Mouse (Mus musculus): ENCODE measurements around the gene Aspscr1.
"Not testable (repeated sequence)": the region's sequence is repeated elsewhere in the genome, so short reads cannot be mapped to it uniquely, and the experiment has no call there.

Aspscr1 gene

DNA sequence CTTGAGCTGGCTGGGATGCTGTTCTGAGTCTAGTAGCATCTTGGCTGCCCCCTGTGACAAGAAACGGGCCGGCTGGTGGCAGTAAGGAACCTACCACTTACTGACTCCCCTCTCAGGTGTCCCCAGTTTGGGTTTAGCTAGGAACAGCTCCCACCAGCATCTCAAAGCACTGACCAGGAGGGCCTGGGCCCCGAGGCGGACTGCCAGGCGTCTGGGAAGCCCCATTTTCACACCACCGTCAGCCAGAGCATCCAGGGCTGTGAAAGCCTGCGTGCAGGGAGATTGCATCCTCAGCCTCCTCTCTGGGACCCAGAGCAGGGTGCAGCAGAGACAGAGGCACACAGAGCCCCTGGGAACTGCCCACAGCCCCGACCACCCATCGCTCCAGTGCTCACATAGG is 31.5 kb upstream of the Aspscr1 start:
- DNase-seq (ENCODE audit: low read depth in 1 of 2, low spot score in 2 of 2): no peak

GRCm38 (mm10) chr11:120641869-120642268 is 30.9 kb upstream of the Aspscr1 start:
- DNase-seq (ENCODE audit: low read depth in 1 of 2, low spot score in 2 of 2): no peak

DNA sequence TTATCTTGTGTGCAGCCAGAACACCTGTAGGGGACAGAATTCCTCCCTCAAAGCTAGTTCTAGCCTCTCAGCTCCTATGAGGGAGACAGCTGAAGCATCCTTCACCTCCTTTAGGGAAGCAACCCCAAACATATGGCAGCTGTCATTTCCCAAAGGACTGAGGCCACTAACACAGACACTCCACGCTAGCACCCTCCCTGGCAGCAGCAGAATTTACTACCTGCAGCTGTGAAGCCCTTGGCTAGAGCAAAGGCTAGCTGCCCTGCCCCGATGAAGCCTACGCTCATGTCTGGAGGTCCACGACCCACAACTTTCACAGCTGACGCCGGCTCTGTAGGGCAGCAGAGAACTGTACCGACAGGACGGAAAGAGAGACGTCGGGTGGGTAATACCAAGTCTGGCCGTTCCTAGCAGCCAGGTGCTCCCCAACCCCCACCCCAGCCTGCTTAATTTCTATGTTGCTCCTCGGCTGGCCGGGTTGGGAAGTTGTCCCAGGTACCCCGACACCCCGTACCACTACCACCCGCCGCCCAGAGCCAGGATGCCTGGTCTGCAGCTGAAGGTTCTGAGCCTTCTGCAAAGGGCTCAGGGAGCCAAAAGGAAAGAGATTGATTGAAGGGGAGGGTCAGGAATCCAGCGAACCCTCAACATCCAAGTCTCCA is 29.7 kb upstream of the Aspscr1 start:
- DNase-seq (ENCODE audit: low read depth in 1 of 2, low spot score in 2 of 2): no peak

DNA sequence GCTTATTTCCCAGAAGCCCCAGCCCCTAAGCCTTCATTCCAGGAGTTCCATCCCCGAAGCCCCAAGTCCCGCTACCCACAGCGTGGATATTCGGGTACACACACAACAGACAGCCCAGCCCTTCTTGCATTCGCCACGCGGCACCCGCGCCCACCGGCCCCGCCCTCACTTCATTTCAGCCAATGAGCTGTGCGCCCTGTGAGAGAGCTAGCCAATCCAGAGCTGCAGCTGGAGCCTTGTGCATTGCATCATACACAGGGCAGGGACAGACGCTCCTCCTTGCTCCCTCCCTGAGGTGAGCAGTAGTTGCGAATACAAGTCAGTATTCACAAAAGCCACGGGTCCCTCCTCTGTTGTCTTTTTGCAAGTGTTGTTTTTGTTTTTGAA is 29.2 kb upstream of the Aspscr1 start, which contains the start of gene Pycr1:
Pycr1 (minus strand) TSS at position 169 of the 387 bp plus-strand sequence.
- DNase-seq (ENCODE audit: low read depth in 1 of 2, low spot score in 2 of 2): peak; percentile 67 to 78

DNA sequence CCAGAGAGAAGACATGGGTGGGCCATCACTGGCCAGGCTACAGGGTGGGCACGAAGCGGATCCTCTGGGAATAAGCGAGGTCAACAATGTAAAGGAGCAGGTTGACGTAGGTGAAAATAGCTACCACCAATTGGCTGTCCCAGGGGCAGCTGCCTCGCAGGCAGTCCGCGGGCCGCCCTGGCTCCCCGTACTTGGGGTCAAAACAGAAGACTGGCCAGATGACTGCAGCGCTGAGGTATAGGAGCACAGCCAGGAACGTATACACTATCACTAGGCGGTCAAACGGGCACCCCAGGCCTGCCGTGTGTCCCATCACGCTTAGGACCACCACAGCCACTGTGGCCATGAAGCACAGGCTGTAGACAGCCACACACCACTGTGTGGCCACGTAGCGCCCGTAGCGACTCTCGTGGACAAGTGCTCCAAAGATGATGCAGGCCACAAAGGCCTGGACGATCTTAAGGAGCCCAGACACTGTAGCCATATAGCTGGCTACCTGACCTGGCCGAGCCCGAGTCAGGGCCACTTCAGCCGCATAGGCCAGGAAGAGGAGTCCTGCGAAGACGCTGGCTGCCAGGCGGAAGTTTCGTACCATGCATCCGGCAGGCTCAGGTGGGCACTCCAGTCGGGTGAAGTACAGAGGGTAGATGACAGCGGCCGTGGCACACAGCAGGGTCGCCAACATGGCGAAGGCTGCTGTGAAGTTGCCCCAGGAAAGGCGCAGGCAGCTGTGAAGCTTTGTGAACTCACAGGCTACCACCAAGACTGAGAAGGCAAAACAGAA is 25.5 kb upstream of the Aspscr1 start:
- DNase-seq (ENCODE audit: low read depth in 1 of 2, low spot score in 2 of 2): no peak

DNA sequence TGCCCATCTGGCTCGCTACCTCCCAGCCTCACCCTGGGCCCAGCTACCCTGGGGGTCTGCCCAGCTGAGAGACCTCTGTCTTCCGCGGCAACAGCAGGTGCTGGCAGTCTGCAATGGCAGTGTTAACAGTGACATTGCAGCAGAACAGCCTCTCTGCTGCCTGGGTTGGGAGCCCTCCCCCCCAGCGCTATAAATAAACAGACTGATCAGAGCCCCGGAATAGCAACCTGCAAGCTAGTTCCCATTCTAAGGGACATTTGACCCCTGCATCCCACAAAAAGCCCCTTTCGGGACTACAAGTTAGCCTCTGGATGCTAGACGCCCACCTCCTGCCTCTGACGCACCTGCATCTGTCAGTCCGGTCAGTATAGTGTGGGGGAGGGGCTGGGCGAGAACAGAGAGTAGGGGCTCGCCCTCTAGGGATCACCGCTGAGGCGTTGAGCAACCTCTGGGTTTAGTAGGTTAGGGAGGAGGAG is 24.7 kb upstream of the Aspscr1 start, which contains the start of gene Myadml2:
Myadml2 (minus strand) TSS at position 158 of the 476 bp plus-strand sequence.
- DNase-seq (ENCODE audit: low read depth in 1 of 2, low spot score in 2 of 2): no peak

GRCm38 (mm10) chr11:120651872-120652271 is 20.9 kb upstream of the Aspscr1 start:
- no peak for DNase-seq (ENCODE audit: low read depth in 1 of 2, low spot score in 2 of 2)

DNA sequence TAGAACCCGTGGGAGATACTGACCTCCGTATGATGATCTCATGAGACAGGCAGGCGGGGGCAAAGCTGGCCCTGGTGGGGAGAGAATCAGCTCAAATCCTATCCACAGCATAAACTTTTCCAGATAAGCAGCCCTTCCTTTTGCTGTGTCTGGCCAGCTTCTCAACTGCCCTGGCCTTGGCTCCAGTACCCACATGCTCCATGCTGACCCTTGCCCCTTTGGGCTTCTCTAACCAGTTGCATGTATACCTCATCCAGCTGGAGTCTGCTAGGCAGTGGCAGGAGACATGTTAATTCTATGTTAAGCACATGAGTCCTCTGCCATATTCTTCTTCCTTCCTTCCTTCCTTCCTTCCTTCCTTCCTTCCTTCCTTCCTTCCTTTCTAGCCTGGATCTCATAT is 18.0 kb upstream of the Aspscr1 start:
- DNase-seq (ENCODE audit: low read depth in 1 of 2, low spot score in 2 of 2): no peak

DNA sequence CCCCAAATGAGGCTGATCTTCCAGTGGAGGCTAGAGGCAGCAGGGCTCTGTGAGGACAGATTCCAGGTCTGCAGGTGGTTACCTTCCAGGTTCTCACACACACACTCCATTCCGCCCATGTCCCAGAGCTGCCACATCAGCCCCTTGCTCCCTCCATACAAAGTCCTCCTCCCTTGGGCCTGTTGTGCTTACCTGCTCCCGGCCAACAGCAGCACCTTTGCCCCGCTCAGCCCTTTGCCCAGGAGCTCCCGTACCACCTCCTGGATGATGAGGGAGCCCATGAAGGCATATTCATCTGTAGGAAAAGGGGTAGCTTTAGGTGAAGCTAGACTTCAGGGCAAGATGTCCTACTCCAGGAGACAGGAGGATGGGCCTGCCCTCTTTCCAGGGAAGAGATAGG is 15.5 kb upstream of the Aspscr1 start:
- DNase-seq (ENCODE audit: low read depth in 1 of 2, low spot score in 2 of 2): no peak

- DNase-seq (ENCODE audit: low read depth in 1 of 2, low spot score in 2 of 2): peak in 1 of 2 experiments; percentile 47
Observed at GRCm38 (mm10) chr11:120658876-120659410, 13.8 kb upstream of the Aspscr1 start.

DNA sequence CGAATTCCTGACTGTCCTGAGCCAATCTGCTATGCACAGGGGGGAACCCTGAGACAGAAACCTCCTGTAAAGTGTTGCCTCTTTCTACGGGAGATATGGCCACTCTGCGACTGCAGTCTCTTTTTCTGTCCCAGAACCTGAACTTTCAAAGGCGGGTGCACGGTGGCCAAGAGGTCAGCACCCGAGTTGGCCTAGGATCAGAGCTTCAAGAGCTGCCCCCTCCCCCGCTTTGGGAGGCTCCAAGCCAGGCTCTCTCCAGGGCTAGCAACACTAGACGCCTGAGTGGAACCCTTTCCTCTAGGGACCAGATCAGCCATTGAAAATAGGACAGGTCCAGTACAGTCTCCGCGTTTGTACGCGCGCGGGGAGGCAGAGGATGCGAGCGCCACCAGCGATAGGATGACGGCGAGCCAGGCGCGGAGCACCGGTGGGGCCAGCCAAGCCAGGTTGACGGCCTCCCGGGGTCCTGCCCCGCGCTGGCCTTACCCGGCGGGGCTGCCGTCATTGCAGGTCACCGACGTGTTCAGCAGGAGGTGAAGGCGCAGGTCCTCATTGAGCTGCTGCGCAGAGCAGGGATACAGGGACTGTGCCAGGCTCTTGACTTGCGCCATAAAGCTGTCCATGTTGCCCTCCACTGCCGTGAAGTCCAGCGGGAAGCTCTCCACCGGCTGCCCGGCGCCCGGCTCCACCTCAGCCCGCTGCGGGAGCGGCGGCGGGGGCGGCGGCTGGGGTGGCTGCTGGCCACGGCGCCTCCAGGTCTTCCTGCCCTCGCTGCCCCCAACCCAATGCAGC is 13.1 kb upstream of the Aspscr1 start:
- no peak for DNase-seq (ENCODE audit: low read depth in 1 of 2, low spot score in 2 of 2)

DNA sequence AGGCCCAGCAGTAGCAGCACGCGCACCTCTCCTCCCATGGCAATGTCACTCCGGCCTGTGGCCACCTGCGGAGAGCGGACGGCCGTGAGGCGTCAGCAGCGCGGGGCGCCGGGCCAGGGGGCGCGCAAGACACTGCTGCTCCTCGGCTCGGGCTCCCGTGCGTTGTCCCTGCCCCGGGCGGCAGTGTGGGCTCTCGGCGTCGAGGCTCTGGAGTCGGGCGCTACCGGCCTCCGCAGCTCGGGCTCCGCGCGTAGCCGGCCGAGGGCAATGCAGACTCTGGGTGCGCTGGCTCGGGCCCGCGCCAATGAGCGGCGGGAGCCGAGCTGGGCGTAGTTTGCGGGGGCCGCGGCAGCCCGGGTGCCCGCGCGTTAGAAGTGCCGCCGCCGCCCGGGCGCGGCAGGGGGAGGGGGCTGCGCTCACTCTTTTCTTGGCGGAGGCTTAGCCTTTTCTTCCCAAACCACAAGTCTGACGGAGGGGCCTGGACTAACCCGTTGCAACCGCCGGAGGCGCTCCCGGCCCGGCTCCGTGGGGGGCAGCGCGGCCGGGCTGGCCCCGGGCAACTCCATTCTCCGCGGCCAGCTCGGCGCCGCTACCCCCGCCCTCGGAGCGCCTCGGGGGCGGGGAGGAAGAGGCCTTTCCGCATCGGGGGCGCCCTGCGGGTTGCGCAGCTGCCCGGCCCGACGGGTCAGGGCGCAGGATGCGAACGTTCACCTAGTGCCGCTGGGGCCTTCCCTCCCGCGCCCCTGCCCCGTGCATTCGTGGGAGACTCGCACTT is 12.3 kb upstream of the Aspscr1 start:
- no peak for DNase-seq (ENCODE audit: low read depth in 1 of 2, low spot score in 2 of 2)

- no peak for DNase-seq (ENCODE audit: low read depth in 1 of 2, low spot score in 2 of 2)
Observed at GRCm38 (mm10) chr11:120661076-120661460, 11.7 kb upstream of the Aspscr1 start, which contains the start of gene Notum. Notum (minus strand) TSS chr11:120661175.

- DNase-seq (ENCODE audit: low read depth in 1 of 2, low spot score in 2 of 2): no peak
Observed at GRCm38 (mm10) chr11:120662759-120663158, 10.0 kb upstream of the Aspscr1 start.

DNA sequence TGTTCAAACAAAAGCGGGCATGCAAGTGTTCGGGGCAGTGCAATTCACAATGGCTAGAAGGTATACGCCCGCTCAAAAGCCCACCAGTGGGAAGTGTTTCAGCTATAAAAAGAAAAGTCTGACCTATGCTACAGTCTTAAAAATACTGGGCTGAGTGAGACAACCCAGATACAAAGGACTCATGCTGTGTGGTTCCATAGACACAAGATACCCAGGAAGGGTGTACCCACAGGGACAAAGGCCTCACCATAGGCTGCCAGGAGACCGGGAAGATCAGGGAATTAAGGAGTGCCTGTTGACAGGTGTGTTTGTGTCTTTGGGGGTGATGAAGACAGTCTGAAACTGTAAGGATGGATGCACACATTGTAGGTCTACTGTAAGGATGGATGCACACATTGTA is 9.1 kb upstream of the Aspscr1 start:
- DNase-seq (ENCODE audit: low read depth in 1 of 2, low spot score in 2 of 2): no peak

- DNase-seq (ENCODE audit: low read depth in 1 of 2, low spot score in 2 of 2): no peak
Observed at GRCm38 (mm10) chr11:120665406-120665805, 7.4 kb upstream of the Aspscr1 start.

DNA sequence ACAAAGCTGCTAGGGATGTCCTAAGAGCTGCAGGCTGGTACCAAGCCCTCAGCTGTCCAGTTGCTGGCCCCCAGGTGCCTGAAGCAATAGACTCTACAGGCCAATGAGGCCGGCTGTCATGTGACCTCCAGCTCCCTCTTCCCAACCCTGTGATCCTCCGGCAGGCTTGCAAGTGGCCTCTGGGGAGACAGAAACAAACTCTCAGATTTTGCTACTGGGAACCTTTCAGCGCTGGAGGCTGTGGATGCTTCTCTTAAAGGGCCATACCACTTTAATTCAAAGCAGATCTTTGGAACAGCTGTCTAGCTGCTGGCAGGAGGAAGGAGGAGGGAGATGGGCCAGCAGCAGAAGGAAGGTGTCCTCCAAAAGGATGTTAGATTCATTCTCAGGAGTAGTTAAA is 6.2 kb upstream of the Aspscr1 start:
- no peak for DNase-seq (ENCODE audit: low read depth in 1 of 2, low spot score in 2 of 2)

DNA sequence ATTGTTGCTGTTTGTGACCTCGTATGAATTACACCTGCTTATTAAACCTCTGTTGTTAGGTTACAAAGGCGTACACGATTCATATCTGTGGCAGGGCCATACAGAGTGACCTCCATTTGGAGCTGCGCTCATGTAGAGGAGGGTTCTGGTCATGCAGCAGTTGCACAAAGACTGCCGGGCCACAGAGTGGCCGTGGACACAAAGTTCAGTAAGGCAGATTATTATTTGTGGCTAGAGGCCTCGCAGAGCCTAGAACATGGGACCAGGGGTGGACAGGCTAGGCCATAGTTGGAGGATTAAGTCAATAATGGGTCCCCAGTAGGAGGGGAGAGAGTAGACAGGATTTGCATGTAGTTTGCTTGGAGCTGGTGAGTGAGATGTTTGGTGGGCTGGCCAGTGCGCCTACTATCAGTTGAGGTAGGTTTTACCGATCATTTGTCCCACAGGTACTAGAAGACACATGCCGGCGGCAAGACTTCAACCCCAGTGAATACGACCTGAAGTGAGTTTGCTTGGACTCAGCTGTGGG is 885 bp downstream of the Aspscr1 start:
- DNase-seq (ENCODE audit: low read depth in 1 of 2, low spot score in 2 of 2): no peak

DNA sequence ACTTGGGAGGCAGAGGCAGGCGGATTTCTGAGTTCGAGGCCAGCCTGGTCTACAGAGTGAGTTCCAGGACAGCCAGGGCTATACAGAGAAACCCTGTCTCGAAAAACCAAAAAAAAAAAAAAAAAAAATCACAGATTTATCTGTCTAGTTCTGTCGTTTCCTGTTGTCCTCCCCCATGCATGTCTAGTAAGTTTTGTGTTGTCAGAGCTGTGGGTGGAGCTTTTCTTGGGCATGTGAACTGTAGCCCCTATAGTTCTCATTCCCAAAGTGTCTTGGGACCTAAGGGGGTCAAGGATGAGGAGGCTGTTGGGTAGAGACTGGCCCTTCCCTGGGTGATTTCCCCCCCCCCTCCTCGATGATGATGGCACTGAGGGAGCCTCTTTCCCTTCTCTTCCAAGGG is 3.1 kb downstream of the Aspscr1 start:
- not testable (repeated sequence) for DNase-seq (ENCODE audit: low read depth in 1 of 2, low spot score in 2 of 2)

DNA sequence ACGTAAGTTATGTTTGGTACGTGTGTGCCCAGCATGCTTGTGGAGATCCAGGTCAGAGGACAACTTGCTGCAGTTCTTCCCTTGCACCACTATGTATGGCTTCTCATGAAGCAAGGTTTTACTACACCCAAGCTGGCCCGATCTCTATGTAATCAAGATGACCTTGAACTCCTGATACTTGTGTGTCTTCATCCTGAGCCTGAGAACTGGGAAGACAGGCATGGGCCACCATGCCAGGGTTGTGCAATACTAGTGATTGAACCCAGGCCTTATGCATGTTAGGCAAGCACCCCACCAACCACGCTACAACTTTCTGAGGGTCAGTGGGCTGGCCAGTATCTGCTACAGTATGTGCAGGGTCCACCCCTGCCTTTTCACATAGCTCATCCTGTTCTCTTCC is 4.2 kb downstream of the Aspscr1 start:
- DNase-seq (ENCODE audit: low read depth in 1 of 2, low spot score in 2 of 2): no peak
